Mouse (Mus musculus): ENCODE measurements at regions not wholly inside any gene's neighbourhood (a gene's known extent, or its start where the extent isn't known, plus 50 kb on each side); places are given as distances from the start of the nearest gene placed in this dataset.

DNA sequence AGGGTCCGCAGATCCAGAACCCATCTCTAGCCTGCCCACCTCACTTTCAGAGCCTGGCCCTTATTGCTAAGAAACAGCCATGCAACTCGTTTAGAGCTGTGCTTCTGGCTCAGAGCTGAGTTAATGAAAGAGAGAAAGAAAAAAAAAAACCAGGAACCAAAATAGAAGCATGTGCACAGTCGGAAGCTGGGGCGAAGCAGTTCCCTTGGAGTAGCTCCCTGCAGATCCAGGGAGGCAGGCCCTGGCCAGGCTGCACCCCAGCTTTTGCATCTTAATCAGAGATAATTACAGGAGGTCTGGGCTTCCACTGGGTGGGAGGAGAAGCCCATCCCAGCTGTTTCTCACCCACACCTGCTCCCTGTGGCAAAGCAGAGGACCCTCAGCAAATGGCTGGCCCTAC is 53.9 kb downstream of the Adra2c start:
- WGBS, result 51% methylated on average over 4 of the region's 4 CpGs
- no peak overlapping the region for H3K4me3 ChIP-seq
- H3K9me3 ChIP-seq (replicated peaks), result no peaks in the 10 kb centered on the region
- H3K27ac ChIP-seq, result no peak overlapping the region
- H3K9ac ChIP-seq, result no peak overlapping the region
- ATAC-seq, result no peak
- H3K4me2 ChIP-seq, result no peak overlapping the region
- no peaks in the 10 kb centered on the region for H3K36me3 ChIP-seq (ENCODE audit: poor library complexity, severe bottlenecking)
- H3K27me3 ChIP-seq, result no peaks in the 10 kb centered on the region
- peaks cover 17% of the 10 kb centered on the region for H3K4me1 ChIP-seq

DNA sequence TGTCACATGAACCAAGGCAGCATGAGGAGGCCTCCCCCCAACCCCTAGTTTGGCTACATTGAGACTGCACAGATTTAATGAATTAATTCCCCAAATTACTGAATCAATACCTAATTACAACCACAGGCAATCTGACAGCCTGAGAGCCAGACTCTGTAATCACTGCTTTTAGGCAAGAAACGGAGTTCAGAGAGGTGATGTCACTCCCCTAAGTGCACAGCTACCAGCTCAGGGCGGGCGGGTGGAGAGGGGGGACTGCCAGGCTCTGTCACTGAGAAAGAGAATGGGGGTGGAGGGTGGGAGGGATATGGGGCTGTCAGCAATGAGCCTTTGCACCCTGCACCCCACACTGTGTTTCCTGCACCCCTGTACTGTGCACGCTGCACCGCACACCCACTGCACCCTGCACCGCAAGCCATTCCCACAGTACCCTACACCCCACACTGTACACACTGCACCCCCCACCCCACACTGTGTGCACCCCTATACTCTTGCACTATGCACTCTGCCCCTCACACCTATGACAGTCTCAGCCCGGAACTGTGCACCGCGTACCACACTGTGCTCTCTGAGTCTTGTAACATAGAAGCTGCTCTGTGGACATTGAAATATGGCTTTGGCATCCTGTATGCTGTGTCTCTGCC is 54.4 kb upstream of the Hmx1 start:
- WGBS, result 74% methylated on average over 9 of the region's 9 CpGs
- H3K27me3 ChIP-seq, result no peaks in the 10 kb centered on the region
- peak; percentile 77 for ATAC-seq

DNA sequence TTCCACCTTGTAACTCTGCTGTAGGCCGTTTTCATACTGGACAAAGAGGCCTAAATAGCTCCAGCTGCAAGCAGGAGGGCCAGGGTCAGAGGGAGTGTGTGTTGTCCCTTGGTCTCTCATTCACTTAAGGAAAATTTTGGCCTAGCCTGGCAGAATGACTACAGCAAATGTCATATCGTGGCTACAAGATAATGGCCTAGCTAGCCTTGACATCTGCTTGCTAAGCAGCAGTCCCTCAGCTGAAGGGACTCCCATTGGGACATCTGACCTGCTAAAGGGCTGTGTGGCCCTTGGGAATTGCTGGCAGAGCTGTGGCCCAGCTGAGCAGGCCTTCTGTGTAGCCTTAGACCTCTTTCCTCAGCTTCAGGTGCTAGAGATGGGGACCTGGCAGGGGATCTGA is 53.8 kb upstream of the Hmx1 start:
- no peak overlapping the region for H3K4me3 ChIP-seq
- no peaks in the 10 kb centered on the region for H3K9me3 ChIP-seq (replicated peaks)
- H3K27ac ChIP-seq, result no peak overlapping the region
- H3K9ac ChIP-seq, result no peak overlapping the region
- H3K36me3 ChIP-seq (ENCODE audit: poor library complexity, severe bottlenecking), result no peaks in the 10 kb centered on the region
- H3K4me1 ChIP-seq, result peaks cover 17% of the 10 kb centered on the region
- H3K27me3 ChIP-seq, result no peaks in the 10 kb centered on the region
- WGBS, result 63% methylated on average over 2 of the region's 2 CpGs
- H3K4me2 ChIP-seq, result no peak overlapping the region
- no peak for ATAC-seq

More for the DNA sequence above, 54.4 kb upstream of the Hmx1 start:
- Histone ChIP-seq H3K4me1 (peaks cover 17% of the 10 kb centered on the region), H3K4me2 (no peak overlapping the region), H3K36me3 (ENCODE audit: poor library complexity, severe bottlenecking) (no peaks in the 10 kb centered on the region), H3K4me3 (no peak overlapping the region), H3K9me3 (replicated peaks) (no peaks in the 10 kb centered on the region), H3K27ac (no peak overlapping the region), H3K9ac (no peak overlapping the region)
